Mouse (Mus musculus) embryonic facial prominence, embryonic 15.5 days (tissue): ENCODE data around the gene H2-M2. TPM values are rescaled to one million over a fixed set of nuclear protein-coding genes. Genes with fewer than 3 reads are reported as not detected.
"Not testable (repeated sequence)": the region's sequence is repeated elsewhere in the genome, so short reads cannot be mapped to it uniquely, and the experiment has no call there.

Experiments
- ATAC-seq: fragments of 200-750 bp; cut with Nextera tagmentation; 2 replicates; pipeline ENCODE4 v1.8.0; 2017; ENCODE audit warnings: low read depth, moderate TSS enrichment; ENCODE audit not compliant: insufficient number of reproducible peaks, low FRiP score, low TSS enrichment
- H3K27ac ChIP-seq: fragments of 300-500 bp; sonication (generic); replicated peaks from 2 replicates; pipeline ENCODE4 v1.5.1; 2015; ENCODE audit warnings: mild to moderate bottlenecking, inconsistent platforms
- H3K27me3 ChIP-seq: fragments of 300-500 bp; sonication (generic); 2 replicates; pipeline ENCODE4 v1.6.1; 2015; ENCODE audit warnings: inconsistent platforms
- H3K36me3 ChIP-seq: fragments of 300-500 bp; sonication (generic); 2 replicates; pipeline ENCODE4 v1.6.1; 2015; ENCODE audit warnings: mild to moderate bottlenecking, inconsistent platforms
- H3K4me1 ChIP-seq: fragments of 300-500 bp; sonication (generic); 2 replicates; pipeline ENCODE4 v1.6.1; 2015; ENCODE audit warnings: inconsistent platforms
- H3K4me2 ChIP-seq: fragments of 300-500 bp; sonication (generic); replicated peaks from 2 replicates; pipeline ENCODE4 v1.6.1; 2015; ENCODE audit warnings: mild to moderate bottlenecking, inconsistent platforms
- H3K4me3 ChIP-seq: fragments of 300-500 bp; sonication (generic); replicated peaks from 2 replicates; pipeline ENCODE4 v1.5.1; 2015; ENCODE audit warnings: mild to moderate bottlenecking, inconsistent platforms
- H3K9ac ChIP-seq: fragments of 300-500 bp; sonication (generic); 2 replicates; pipeline ENCODE4 v1.6.1; 2015; ENCODE audit warnings: inconsistent platforms
- H3K9me3 ChIP-seq: fragments of 300-500 bp; sonication (generic); replicated peaks from 2 replicates; pipeline ENCODE4 v1.6.1; 2016; ENCODE audit warnings: inconsistent platforms
- WGBS: fragments of 180-500 bp; shearing (Covaris S2); methylation state at CpG from one replicate; pipeline ENCODE4 v1.1.7; 2015; 5-methylcytosine and 5-hydroxymethylcytosine counted together
- polyA plus RNA-seq: library from polyadenylated mRNA; unstranded; fragments of >200 nt; fragmentation: Nextera tagmentation; extraction: Ambion mirVana; gene quantifications from 2 replicates; pipeline ENCODE4 v1.2.1, GENCODE M21; 2015

The H2-M2 gene
- polyA plus RNA-seq, result not detected in 2 replicates

GRCm38 (mm10) chr17:37483452-37483851 is at the start of gene H2-M2:
H2-M2 (minus strand) TSS chr17:37483552.
- no peak within 1 kb of the TSS for H3K27ac ChIP-seq
- WGBS, result 76% methylated on average over 2 of the region's 2 CpGs

GRCm38 (mm10) chr17:37525427-37525826 is 42.1 kb upstream of the H2-M2 start:
- H3K36me3 ChIP-seq, H3K9me3 ChIP-seq, H3K9ac ChIP-seq, H3K27ac ChIP-seq, H3K4me2 ChIP-seq, ATAC-seq, H3K4me3 ChIP-seq, H3K27me3 ChIP-seq, H3K4me1 ChIP-seq: not testable (repeated sequence)
- 61% methylated on average over 1 of the region's 1 CpGs for WGBS

More at GRCm38 (mm10) chr17:37483452-37483851, at the start of gene H2-M2:
- no peak for ATAC-seq
- Histone ChIP-seq H3K4me2 (no peak within 1 kb of the TSS), H3K27me3 (no peaks in the 10 kb centered on the region), H3K9ac (no peak within 1 kb of the TSS), H3K4me3 (no peak within 1 kb of the TSS), H3K4me1 (no peaks in the 10 kb centered on the region), H3K9me3 (no peaks in the 10 kb centered on the region), H3K36me3 (no peaks in the 10 kb centered on the region)

- not testable (repeated sequence) for H3K4me1 ChIP-seq, H3K4me3 ChIP-seq, H3K27me3 ChIP-seq, H3K4me2 ChIP-seq, H3K27ac ChIP-seq, H3K9me3 ChIP-seq, H3K9ac ChIP-seq, H3K36me3 ChIP-seq, ATAC-seq
These were observed 41.3 kb upstream of the H2-M2 start for GRCm38 (mm10) chr17:37524612-37525011.

GRCm38 (mm10) chr17:37507730-37508129 is 24.4 kb upstream of the H2-M2 start, which contains the start of gene Olfr111:
Olfr111 (plus strand) TSS chr17:37508030.
- WGBS, result 85% methylated on average over 4 of the region's 4 CpGs
- H3K9me3 ChIP-seq, result no peaks in the 10 kb centered on the region
- no peak within 1 kb of the TSS for H3K9ac ChIP-seq
- no peaks in the 10 kb centered on the region for H3K27me3 ChIP-seq
- no peak within 1 kb of the TSS for H3K4me2 ChIP-seq
- no peak within 1 kb of the TSS for H3K4me3 ChIP-seq
- ATAC-seq, result no peak
- H3K4me1 ChIP-seq, result no peaks in the 10 kb centered on the region
- H3K27ac ChIP-seq, result no peak within 1 kb of the TSS
- no peaks in the 10 kb centered on the region for H3K36me3 ChIP-seq

- Histone ChIP-seq H3K27me3 (no peaks in the 10 kb centered on the region), H3K9me3 (no peaks in the 10 kb centered on the region), H3K4me2 (no peak within 1 kb of the TSS), H3K36me3 (no peaks in the 10 kb centered on the region), H3K4me3 (no peak within 1 kb of the TSS), H3K4me1 (no peaks in the 10 kb centered on the region), H3K27ac (no peak within 1 kb of the TSS), H3K9ac (no peak within 1 kb of the TSS)
- WGBS, result 57% methylated on average over 1 of the region's 1 CpGs
- ATAC-seq, result no peak
These were observed 8.7 kb upstream of the H2-M2 start, which contains the start of gene Olfr110 for GRCm38 (mm10) chr17:37491930-37492518. Olfr110 (plus strand) TSS chr17:37492468.

- 91% methylated on average over 1 of the region's 1 CpGs for WGBS
- no peak within 1 kb of the TSS for H3K4me2 ChIP-seq
- H3K4me1 ChIP-seq, result no peaks in the 10 kb centered on the region
- H3K9me3 ChIP-seq, result no peaks in the 10 kb centered on the region
- H3K27ac ChIP-seq, result no peak within 1 kb of the TSS
- H3K27me3 ChIP-seq, result no peaks in the 10 kb centered on the region
- no peak within 1 kb of the TSS for H3K9ac ChIP-seq
- H3K4me3 ChIP-seq, result no peak within 1 kb of the TSS
- no peaks in the 10 kb centered on the region for H3K36me3 ChIP-seq
- ATAC-seq, result no peak
These were observed 24.7 kb downstream of the H2-M2 start, which contains the start of gene Olfr109 for GRCm38 (mm10) chr17:37458616-37459015. Olfr109 (plus strand) TSS chr17:37458916.

GRCm38 (mm10) chr17:37445180-37445579 is 38.2 kb downstream of the H2-M2 start, which contains the start of gene Olfr108:
Olfr108 (plus strand) TSS chr17:37445480.
- H3K4me1 ChIP-seq, result no peaks in the 10 kb centered on the region

More at GRCm38 (mm10) chr17:37445180-37445579, 38.2 kb downstream of the H2-M2 start, which contains the start of gene Olfr108:
- 77% methylated on average over 1 of the region's 1 CpGs for WGBS
- Histone ChIP-seq H3K9ac (no peak within 1 kb of the TSS), H3K9me3 (no peaks in the 10 kb centered on the region), H3K4me2 (no peak within 1 kb of the TSS), H3K27me3 (no peaks in the 10 kb centered on the region), H3K36me3 (no peaks in the 10 kb centered on the region), H3K27ac (no peak within 1 kb of the TSS), H3K4me3 (no peak within 1 kb of the TSS)
- no peak for ATAC-seq

Other genes starting within 250 kb of the H2-M2 start
- not detected in 2 replicates for gene Olfr97, start 246.2 kb downstream of the H2-M2 start, polyA plus RNA-seq
- not detected in 2 replicates for gene Olfr98, start 219.8 kb downstream of the H2-M2 start, polyA plus RNA-seq
- 1.7 and 2.6 TPM in 2 replicates for gene H2-M3, start 213.3 kb downstream of the H2-M2 start, polyA plus RNA-seq
- 0.16 TPM in 1 of 2 replicates, not detected in the other for gene Olfr99, start 200.1 kb downstream of the H2-M2 start, polyA plus RNA-seq
- gene Olfr101, start 179.2 kb downstream of the H2-M2 start, polyA plus RNA-seq, result 0.17 TPM in 1 of 2 replicates, not detected in the other
- gene Olfr102, start 166.5 kb downstream of the H2-M2 start, polyA plus RNA-seq, result 0.15 and 0.21 TPM in 2 replicates
- gene Olfr103, start 143.9 kb downstream of the H2-M2 start, polyA plus RNA-seq, result 0.11 TPM in 1 of 2 replicates, not detected in the other
- 0.05 TPM in 1 of 2 replicates, not detected in the other for gene Olfr104-ps, start 124.0 kb downstream of the H2-M2 start, polyA plus RNA-seq
- gene Olfr105-ps, start 104.5 kb downstream of the H2-M2 start, polyA plus RNA-seq, result not detected in 2 replicates
- gene Olfr106-ps, start 93.2 kb downstream of the H2-M2 start, polyA plus RNA-seq, result 0.12 TPM in 1 of 2 replicates, not detected in the other
- 0.07 and 0.17 TPM in 2 replicates for gene Olfr107, start 84.3 kb downstream of the H2-M2 start, polyA plus RNA-seq
- gene Olfr108, start 38.1 kb downstream of the H2-M2 start, polyA plus RNA-seq, result not detected in 2 replicates
- gene Olfr109, start 24.6 kb downstream of the H2-M2 start, polyA plus RNA-seq, result not detected in 2 replicates
- gene Olfr110, start 8.9 kb upstream of the H2-M2 start, polyA plus RNA-seq, result 0.16 TPM in 1 of 2 replicates, not detected in the other
- not detected in 2 replicates for gene Olfr111, start 24.5 kb upstream of the H2-M2 start, polyA plus RNA-seq
- gene Olfr112, start 85.9 kb upstream of the H2-M2 start, polyA plus RNA-seq, result not detected in 2 replicates
- gene Olfr113, start 94.1 kb upstream of the H2-M2 start, polyA plus RNA-seq, result not detected in 2 replicates
- gene Olfr114, start 109.2 kb upstream of the H2-M2 start, polyA plus RNA-seq, result not detected in 2 replicates
- gene Olfr115, start 143.6 kb upstream of the H2-M2 start, polyA plus RNA-seq, result 0.21 TPM in 1 of 2 replicates, not detected in the other
- gene Olfr116, start 143.6 kb upstream of the H2-M2 start, polyA plus RNA-seq, result 0.11 TPM in 1 of 2 replicates, not detected in the other
- not detected in 2 replicates for gene Olfr117, start 180.2 kb upstream of the H2-M2 start, polyA plus RNA-seq
- gene Olfr118, start 183.4 kb upstream of the H2-M2 start, polyA plus RNA-seq, result not detected in 2 replicates
- gene Olfr119, start 213.0 kb upstream of the H2-M2 start, polyA plus RNA-seq, result not detected in 2 replicates
- not detected in 2 replicates for gene Olfr120, start 238.3 kb upstream of the H2-M2 start, polyA plus RNA-seq